Mouse (Mus musculus) stomach, adult 2 months (tissue): Measurements from ENCODE around the gene Fmo5. TPM values are rescaled to one million over a fixed set of nuclear protein-coding genes. Genes with fewer than 3 reads are reported as not detected.

Experiments
- polyA plus RNA-seq: library from polyadenylated mRNA; depleted of rRNA; stranded (reverse); fragments of >200 nt; gene quantifications from 2 replicates; pipeline ENCODE4 v1.2.3, GENCODE M21; 2012; rRNA removed

Gene Fmo5
- polyA plus RNA-seq, result 1.9 and 2.8 TPM in 2 replicates

GRCm38 (mm10) chr3:97628391-97629001 is at the start of gene Fmo5:
Gene Fmo5 (plus strand): TSS chr3:97628804.

GRCm38 (mm10) chr3:97609845-97610410 is 18.7 kb upstream of the Fmo5 start, which contains the start of gene Chd1l:
Gene Chd1l (minus strand): TSS chr3:97610203.

GRCm38 (mm10) chr3:97657655-97658411 is 29.2 kb downstream of the Fmo5 start, which contains the start of gene Prkab2:
Gene Prkab2 (plus strand): TSS chr3:97658193.

GRCm38 (mm10) chr3:97674644-97675110 is 46.1 kb downstream of the Fmo5 start, which contains the start of gene Gm17651:
Gene Gm17651 (minus strand): TSS chr3:97674694.

Other genes with a start within 250 kb of the Fmo5 start
- not detected in 2 replicates for gene Olfr1402, start 206.8 kb upstream of the Fmo5 start, polyA plus RNA-seq
- 0.77 and 1.1 TPM in 2 replicates for gene Chd1l, start 18.6 kb upstream of the Fmo5 start, polyA plus RNA-seq
- gene Prkab2, start 29.4 kb downstream of the Fmo5 start, polyA plus RNA-seq, result 1.7 and 3.0 TPM in 2 replicates
- gene Gm17651, start 45.9 kb downstream of the Fmo5 start, polyA plus RNA-seq, result not detected in 2 replicates